Mouse (Mus musculus) embryo, embryonic 10.5 days (tissue): ENCODE results near the gene C130074G19Rik.

Experiments
- DNase-seq: peaks from one replicate; pipeline ENCODE4 v3.0.0-alpha.2; 2015; ENCODE audit warnings: low spot score

The C130074G19Rik gene

DNA sequence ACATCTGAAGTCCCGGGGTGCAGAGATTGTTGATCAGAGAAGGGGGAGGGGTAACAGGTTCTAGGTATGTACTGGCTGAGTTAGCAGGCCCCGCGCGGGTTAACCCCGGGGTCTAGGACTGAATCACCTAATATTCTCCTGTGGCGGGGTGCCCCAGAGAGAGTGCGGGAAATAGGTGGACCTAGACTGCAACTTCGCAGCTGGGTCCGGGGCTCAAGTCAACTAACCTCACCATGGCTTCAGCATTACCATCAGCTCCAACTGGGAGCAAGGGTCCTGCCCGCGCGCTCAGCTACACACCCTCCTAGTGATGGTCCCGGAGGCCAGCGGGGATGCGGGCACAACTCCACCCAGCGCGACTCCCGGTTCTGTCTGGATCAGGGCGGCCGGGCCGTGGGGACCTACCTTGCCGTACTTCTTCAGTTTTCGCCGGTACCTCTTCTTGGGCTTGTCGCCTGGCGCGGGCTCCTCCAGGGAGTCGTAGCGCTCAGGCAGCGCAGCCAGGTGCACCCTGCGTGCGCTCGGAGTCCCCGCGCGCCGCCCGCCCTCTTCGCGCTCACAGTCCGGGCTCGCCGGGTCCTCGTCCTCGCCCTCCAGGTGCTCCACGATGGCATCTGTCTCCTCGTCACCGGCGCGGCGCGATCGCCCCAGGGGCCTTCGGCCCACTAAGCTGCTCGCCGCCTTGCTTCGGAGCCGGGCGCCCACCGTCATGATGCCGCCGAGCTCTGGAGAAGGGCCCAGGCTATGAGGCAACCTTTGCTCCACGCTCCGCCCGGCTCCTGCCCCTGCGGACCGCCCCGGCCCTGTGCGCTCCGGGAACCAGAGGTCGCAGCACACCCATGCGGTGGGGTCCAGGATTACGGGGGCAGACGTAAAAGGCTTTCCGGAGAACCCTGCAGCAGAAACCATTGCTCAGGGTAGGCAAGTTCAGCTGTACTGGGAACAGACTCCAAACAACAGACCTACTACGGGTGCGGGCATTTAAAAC, at the start of gene C130074G19Rik:
Gene C130074G19Rik (minus strand): TSS at position 938 of the 988 bp plus-strand sequence.
- peak; percentile 73 for DNase-seq

DNA sequence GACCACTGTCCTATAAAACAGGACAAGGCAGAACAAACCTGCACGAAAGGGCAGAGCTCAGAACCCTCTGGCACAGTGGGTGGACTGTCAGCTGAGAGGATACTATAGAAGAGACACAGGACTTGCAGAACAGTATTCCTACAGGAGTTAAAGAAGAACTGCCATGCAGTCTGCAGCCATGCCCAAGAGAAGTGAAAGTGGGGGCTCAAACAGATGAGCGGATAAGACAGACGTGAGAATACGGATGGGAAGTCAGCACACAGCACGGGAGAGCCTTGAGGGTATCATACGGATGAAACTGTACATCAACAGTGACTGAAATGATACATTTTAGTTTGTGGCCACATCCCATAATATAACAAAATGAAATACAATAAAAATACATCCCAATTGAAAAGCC, 48.1 kb upstream of the C130074G19Rik start:
- no peak for DNase-seq

DNA sequence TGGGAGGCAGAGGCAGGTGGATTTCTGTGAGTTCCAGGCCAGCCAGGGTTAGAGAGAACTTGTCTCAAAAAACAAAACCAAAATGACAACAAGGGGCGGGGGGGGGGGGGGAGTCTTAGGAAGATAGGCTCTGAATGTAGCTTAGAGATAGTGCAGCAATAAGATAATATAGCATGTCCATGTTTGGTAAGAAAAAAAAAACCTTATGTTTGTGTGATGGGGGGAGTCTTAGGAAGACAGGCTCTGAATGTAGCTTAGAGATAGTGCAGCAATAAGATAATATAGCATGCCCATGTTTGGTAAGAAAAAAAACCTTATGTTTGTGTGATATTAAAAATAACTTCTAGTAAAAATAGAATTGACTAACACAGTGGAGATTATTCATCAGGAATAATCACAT, 45.4 kb upstream of the C130074G19Rik start:
- DNase-seq = no peak

DNA sequence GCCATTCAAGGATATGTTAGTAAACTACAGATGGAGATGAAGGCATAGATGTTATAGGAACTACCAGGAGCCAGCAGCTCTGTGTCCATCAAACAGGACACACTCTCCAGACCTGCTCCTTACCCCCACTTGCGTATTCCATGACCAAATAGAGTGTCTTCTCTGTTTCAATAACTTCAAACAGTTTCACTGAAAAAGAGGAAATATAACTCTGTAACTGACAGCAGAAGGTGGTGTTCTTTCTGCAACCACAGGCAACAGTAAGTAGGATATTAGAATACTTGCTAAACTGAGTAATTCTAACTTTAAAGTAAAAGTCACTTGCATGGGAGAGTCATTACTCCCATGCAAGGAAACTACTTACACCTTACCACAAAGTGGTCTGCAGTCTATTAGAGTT, 44.9 kb upstream of the C130074G19Rik start:
- DNase-seq = no peak

DNA sequence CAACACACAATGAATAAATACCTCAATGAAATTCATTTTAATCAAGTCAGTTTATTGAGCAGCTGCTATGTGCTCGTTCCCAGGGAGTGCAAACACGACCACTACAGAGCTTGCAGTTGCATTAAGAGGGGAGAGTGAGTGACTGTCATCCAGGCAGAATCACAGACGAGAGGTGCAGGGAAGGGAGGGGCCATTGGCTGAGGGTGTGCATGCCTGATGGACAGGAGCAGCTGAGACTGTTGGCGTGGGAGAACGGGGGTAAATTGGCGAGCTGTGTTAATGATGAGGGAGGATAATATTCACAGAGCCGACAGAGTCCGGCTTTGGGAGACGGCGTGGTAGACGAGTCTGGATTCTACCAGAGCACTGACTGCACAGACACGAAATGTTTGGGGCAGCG, 39.8 kb upstream of the C130074G19Rik start:
- no peak for DNase-seq

DNA sequence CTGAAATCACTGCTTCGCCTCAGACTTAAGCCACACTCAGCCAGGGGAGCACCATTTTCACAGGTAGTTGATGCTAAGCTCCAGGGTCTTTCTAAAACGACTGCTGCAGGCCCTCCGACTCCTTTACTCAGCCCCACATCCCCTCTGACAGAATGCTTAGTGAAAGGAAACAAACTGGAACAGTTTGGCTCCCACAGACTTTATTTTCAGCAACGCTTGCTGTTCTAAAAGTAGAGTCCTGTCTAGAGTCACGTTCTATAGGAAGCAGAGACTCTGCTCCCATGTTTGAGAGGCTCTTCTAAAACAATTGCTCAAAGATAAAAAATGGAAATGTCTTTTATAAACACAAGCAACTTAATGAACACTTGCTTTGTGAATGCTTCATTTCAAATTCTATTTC, 37.0 kb upstream of the C130074G19Rik start:
- DNase-seq = no peak

DNA sequence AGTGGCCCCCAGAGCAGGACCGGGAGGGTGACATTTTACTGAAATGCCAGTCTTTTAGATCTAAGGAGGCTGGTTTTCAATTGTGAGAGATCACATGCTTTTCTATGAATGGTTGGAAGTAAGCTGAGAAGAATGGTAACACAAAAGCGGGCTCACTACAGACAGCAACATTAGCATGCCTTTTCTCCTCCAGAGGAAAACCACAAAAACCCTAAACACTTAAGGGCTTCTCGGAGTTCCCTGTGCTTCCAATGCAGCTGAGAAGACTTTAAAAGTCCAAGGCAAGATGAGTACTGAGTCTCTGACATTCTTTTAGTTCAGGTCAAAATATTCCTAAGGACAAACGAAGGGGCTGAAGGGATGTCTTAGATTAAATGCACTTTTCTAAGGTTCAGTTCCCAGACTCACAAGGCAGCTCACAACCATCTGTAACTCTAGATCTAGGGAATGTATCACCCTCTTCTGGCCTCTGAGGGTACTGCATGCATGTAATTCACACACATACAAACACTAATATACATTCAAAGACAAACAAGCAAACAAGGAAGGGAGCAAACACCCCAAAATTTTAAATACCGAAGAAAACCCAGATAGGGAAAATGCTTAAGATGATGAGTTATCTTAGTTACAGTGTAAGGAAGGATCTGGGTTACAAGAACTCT, 35.3 kb upstream of the C130074G19Rik start:
- peak; percentile 50 for DNase-seq

DNA sequence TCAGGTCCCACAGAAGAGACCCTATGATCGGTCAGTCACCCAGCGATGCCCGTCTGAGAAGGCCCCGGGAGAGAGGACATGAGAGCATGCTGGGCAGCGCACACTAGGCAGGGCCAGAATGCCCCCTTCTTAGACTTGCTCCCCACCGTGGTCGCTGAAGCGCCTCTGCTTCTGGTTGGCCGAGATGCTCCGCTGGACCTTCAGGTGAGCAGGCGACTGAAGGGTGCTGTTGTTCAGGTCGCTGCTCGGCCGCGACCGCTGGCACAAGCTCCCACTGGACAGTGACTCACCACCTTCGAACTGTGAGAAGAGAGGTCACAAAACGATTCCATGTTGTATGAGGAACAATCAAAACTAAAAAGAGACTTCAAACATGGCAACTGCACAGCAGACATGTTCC, 29.3 kb upstream of the C130074G19Rik start:
- no peak for DNase-seq

DNA sequence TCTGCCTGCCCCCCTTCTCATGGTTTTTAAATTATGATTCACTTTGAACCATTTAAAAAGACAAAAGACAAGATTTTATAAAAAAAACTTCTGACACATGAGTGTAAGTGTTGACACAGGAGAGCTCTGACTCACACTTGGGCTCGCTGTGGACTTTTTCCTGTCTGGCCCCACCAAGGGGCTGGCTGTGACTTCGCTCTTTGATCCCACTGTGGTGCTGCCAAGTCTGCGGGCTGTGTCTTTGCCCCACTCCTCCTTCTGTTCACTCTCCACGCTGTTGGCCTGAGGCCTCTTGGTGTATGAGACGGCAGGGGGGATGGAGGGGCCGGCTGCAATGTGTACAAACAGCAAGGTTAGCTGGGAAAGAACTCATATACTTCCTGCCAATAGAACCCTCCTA, 28.8 kb upstream of the C130074G19Rik start:
- no peak for DNase-seq

DNA sequence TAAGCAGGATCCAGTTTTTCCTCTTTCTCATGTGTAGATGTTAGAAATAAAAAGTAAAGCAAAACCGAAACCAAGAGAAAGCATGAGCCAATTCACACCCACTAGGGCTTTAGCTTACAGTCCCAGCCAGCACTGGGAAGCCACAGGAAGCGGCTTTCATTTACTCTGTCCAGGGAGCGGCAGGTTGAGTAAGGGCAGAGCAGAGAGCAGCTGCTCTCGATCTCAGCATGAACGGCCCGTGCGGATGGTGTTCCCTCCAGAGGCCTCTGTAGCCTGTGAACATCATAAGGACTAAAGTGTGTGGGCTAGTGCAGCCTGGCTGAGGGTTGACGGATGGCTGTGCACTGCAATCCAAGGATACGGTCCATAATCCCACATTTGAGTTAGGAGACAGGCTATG, 25.5 kb upstream of the C130074G19Rik start:
- DNase-seq = no peak

DNA sequence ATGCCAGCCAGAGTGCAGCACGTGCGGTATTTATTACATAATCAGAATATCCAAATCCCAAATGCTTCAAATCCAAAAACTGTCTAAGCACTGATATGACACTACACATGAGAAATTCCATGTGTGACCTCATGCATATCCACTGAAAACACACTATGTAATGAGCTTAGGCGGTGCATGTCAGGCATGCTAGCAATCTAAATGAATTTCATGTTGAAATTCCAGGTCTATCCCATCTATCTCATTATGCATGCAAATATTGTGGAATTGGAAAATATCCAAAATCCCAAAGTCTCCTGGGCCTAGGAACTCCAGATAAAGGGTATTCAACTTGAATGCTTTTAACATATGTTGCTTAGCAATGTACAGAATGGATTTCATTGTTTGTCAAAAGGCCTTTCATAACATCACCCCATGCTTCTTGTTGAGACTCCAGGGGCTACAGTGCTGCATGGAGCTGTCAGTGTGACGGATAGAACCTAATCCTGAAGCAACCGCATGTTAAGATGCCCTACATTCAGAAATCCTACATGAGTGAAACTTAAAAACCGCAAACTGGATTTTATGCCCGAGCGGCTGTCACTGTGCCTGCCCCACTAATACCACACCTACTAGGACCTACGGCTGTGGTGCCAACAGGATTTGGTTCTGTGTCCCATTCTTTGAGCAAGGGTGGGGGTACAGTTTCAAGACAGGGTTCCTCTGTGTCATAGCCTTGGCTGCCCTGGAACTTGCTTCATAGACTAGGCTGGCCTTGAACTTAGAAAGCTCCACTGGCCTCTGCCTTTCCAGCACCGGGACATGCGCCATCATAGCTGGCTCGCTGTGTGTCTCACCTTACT, 23.1 kb upstream of the C130074G19Rik start:
- no peak for DNase-seq

DNA sequence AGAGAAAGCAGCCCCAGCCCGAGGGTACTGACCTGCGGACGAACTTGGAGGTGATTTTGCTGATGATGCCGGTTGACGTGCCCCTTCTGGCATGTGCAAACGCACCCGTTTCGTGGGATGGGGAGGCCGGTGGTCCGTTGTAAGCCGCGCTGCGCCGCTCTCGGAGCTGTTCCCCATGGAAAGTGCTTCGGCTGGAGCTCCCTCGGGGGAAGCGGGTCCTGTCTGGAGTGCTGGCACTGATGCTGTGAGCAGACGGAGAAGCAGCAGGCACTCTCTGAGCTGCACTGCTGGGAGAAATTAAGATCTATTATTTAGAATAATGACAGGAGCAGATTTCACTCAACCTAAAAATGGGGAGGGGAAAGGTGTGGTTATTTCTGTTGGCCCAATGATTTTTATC, 22.4 kb upstream of the C130074G19Rik start:
- no peak for DNase-seq

DNA sequence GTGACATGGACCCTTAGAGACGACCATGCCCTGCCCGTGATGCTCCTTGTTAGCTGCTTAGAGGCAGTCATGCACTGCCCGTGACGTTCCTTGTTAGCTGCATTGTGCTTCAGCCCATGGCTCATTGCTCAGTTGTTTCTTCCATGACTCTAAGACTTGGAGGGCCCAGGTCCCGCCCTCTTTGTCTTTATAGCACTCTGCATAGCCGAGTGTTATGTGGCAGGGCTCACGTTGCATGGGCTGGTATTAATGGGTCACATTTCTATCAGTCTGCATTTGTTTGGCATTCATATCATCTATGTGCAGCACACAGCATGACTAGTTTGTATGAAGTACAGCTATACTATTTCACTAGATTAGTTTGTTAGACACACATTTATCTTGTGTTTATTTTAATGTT, 20.7 kb upstream of the C130074G19Rik start:
- DNase-seq = no peak

DNA sequence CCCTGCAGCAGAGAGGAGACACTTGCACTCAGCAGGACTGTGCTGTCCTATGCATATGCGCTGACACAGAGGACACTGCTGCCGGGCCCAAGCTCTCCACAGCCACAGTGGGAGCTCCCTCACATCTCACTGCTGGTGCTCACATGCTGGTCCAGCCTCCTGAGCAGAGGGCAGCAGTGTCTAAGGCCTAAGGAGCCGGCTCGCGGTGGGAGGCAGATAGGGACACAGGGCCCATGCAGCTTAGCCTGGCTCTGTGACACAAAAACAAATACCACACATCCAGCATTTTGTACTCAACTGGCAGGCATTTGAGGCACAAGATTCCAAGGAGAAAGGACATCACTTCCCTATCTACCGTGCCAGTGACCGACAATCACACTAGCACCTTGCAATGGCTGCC, 19.9 kb upstream of the C130074G19Rik start:
- no peak for DNase-seq

DNA sequence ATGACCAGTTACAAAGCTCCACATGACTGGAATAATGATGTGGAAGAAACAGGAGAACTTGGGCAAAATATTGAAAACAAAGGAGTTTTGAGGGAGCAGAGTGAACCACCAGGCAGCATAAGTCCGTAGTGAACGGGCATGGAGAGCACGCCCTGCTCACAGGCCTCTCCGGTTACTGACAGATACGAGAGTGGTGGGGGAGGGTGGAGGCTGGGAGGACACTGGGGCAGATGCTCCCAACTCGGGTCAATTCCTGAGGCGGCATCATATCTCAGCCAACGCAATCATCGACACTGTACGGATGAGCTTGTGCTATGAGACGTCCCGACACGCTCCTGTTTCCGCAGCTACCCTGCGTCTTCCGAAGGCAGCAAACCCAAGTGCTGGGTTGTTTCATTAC, 14.3 kb upstream of the C130074G19Rik start:
- peak; percentile 27 for DNase-seq

DNA sequence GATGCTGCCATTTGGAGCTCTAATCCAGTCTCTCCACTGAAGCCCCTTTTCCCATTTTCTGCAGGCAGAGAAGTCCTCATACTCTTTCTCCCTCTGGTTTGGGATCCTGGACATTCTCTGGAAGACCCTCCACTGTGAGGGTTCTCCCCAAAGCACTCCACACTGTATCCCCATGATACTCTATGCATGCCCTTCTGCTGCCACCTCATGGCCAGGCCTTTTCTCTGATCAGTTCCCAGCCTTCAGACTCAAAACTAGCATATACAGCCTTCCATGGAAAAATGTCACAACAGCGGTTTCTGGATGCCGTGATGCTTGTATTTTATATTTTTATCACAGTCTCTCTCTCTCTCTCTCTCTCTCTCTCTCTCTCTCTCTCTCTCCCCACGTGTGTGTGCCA, 9.0 kb upstream of the C130074G19Rik start:
- DNase-seq = no peak

DNA sequence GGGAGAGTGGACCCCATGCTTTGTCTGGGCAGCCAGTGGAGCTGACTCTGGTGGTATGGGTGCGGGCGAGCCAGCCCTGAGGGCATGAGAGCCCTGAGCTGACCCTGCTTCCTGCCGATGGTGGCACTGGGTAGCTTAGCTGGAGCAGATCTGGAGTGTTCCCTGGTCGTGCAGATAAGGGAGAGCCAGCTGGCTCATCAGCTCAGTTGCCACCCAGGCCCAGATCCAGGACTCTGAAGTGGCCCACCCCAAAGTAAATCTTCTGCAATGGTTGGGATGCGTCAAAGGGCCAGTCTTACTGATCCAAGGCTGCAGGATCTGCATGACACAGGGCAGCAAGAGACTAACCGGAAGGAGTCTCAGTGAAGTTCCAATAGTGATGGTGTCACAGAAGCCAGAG, 6.4 kb upstream of the C130074G19Rik start:
- DNase-seq = no peak

DNA sequence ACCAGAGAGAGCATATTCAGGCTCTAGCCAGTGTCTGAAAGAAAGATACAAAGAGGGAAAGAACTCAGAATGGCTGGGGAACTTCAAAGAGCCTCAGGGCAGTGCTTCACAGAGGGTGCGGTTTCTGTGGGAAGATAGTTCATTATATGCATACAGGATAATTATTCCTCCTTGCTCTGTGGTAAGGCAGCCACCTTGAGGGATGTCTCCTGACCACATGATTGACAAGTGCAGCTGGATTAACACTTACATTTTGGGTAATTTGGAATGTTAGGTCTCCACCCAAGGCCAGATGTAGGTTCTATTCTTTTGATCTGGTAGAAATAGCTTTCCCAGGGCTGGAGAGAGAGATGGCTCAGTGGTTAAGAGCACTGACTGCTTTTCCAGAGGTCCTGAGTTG, 3.1 kb upstream of the C130074G19Rik start:
- DNase-seq = no peak

DNA sequence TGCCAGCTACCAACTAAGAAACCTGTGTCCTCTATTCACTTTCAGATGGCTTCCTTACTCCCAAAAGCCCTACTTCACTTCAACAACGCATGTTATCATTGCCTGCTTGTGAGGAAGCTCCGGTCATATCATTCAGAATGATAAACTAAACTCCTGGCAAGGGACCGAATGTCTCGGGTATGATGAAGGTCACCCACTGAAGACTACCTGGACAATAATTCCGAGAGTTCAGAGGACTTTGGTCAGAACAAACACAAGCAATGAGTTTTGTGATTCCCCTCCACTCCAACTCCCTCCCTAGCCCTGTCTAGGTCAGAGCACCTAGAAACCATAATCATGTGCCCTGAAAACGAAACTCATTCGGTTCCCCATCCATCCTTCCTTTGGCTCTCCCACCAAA, 1.2 kb downstream of the C130074G19Rik start:
- DNase-seq = no peak

DNA sequence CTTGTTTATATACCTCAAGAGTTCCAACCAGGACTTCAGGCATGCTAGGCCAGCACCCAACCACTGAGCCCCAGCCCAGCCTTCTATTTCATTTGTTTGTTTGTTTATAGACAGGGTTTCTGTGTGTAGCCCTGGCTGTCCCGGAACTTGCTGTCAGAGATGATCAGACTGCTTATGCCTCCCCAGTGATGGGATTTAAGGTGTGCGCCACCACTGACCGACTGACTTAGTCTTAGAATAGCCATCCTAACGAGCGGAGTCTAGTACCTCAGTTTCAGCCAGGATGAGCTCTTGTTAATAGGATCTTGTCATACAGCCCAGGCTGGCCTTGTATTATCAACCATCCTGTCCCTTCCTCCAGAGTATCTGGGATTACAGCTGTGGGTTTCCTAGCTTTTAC, 1.8 kb downstream of the C130074G19Rik start:
- DNase-seq = no peak

DNA sequence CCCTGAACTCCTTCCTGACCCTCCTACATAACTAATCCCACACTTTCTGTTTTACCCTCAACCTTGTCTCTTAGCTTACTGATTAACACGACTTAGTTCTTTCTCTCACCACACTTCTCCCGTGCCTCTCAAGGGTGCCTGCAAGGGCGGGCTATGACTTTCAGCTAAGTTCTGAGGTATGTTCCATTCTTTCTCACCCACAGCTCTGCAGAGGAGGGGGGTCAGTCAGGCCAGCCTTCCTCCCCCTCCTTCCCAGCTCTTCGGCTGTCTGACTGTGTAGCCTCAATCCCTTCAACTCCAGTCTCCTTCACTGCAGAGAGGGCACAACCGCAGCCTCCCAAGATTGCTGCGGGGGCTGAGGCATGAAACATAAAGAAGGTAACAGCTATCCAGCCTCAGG, 4.2 kb downstream of the C130074G19Rik start:
- no peak for DNase-seq

DNA sequence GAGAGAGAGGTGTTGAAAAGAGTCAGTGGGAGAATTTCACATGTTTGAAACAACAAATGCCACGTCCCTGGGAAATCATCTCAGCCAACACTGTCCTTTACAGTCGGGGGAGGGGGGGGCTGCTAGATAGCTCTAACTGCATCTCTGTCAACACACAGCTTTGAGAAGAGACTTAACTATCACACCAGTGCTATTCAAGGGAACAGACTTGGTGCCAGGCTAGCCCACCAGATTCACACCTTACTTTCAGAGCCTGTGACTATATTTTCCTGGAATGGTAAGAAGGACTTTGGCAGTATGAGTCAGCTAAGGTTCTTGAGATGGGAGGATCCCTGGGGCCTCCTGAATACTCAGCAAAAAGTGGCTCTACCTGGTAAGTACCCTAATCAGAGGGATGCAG, 5.7 kb downstream of the C130074G19Rik start:
- DNase-seq = no peak
